Mouse (Mus musculus) ES-Bruce4 (cell line): ENCODE results near the gene Trir.

Experiments
- CTCF ChIP-seq: IDR thresholded peaks from one replicate; pipeline ENCODE4 v1.8.1; 2011; ENCODE audit warnings: low read depth, low read length
- EP300 ChIP-seq: IDR thresholded peaks from 2 replicates; pipeline ENCODE4 v1.6.1; 2011; ENCODE audit warnings: low read depth, low read length; ENCODE audit not compliant: insufficient read depth
- POLR2A ChIP-seq: IDR thresholded peaks from one replicate; pipeline ENCODE4 v1.8.1; 2011; ENCODE audit warnings: low read length; ENCODE audit not compliant: insufficient read depth

DNA sequence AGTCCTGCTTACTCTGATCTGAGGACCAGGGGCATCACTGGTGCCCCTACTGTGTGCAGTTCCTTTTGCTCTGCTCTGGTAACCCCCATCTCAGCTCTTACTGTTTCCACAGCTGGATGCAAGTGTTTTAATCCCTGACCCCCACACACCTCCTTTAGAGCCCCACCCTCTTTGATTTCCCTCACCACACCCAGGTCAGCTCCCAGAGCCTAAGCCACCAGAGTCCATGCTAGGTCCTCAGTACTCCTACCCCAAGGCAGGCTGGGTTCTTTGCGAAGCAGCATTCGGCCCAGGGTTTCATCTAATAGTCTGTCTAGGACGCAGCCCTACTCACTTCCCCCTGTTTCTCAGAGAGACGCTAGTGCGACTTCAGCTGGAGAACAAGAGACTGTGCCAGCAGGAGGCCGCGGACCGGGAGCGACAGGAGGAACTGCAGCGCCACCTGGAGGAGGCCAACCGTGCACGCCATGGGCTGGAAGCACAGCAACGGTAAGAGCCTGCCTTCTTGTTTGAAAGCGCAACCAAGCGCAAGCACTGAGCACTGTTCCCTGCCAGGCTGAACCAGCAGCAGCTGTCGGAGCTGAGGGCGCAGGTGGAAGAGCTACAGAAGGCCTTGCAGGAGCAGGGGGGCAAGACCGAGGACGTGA lies 28.9 kb upstream of the Trir start:
- TF ChIP-seq EP300, result peak; percentile 71; the same call in 1 of the 2 replicates
- TF ChIP-seq POLR2A, result no peak
- peak; percentile 99 for TF ChIP-seq CTCF
